Mouse (Mus musculus) intestine, postnatal 0 days (tissue): ENCODE data around the gene Cnn2. TPM values are rescaled to one million over a fixed set of nuclear protein-coding genes. Genes with fewer than 3 reads are reported as not detected.

Source experiments
- ATAC-seq: fragments of 200-750 bp; cut with Nextera tagmentation; 2 replicates; pipeline ENCODE4 v1.8.0; 2017; ENCODE audit warnings: mild to moderate bottlenecking, moderate TSS enrichment, moderate library complexity
- H3K27ac ChIP-seq: fragments of 300-500 bp; sonication (generic); 2 replicates; pipeline ENCODE4 v1.5.1; 2014; ENCODE audit warnings: mild to moderate bottlenecking, low read depth, low read length, moderate library complexity
- H3K27me3 ChIP-seq: fragments of 300-500 bp; sonication (generic); replicated peaks from 2 replicates; pipeline ENCODE4 v1.6.1; 2014; ENCODE audit warnings: low read length, mixed read lengths; ENCODE audit not compliant: control insufficient read depth, insufficient read depth
- H3K36me3 ChIP-seq: fragments of 300-500 bp; sonication (generic); 2 replicates; pipeline ENCODE4 v1.6.1; 2014; ENCODE audit warnings: mild to moderate bottlenecking, moderate library complexity; ENCODE audit not compliant: control insufficient read depth, insufficient read depth
- H3K4me1 ChIP-seq: fragments of 300-500 bp; sonication (generic); replicated peaks from 2 replicates; pipeline ENCODE4 v1.6.1; 2014; ENCODE audit warnings: antibody characterized with exemption, low read length, mixed read lengths; ENCODE audit not compliant: control insufficient read depth, insufficient read depth
- H3K4me2 ChIP-seq: fragments of 300-500 bp; sonication (generic); replicated peaks from 2 replicates; pipeline ENCODE4 v1.6.1; 2014; ENCODE audit warnings: low read depth, mild to moderate bottlenecking, moderate library complexity
- H3K4me3 ChIP-seq: fragments of 300-500 bp; sonication (generic); 2 replicates; pipeline ENCODE4 v1.5.1; 2014; ENCODE audit warnings: low read depth, low read length
- H3K9ac ChIP-seq: fragments of 300-500 bp; sonication (generic); 2 replicates; pipeline ENCODE4 v1.6.1; 2014; ENCODE audit warnings: mild to moderate bottlenecking, low read depth, low read length
- H3K9me3 ChIP-seq: fragments of 300-500 bp; sonication (generic); 2 replicates; pipeline ENCODE4 v1.6.1; 2016; ENCODE audit warnings: mixed run types; ENCODE audit not compliant: control insufficient read depth
- CTCF ChIP-seq: sonication (generic); IDR thresholded peaks from 2 replicates; pipeline ENCODE4 v1.5.1; 2016; ENCODE audit warnings: low read depth, mild to moderate bottlenecking, control low read depth, antibody characterized with exemption, moderate library complexity
- WGBS: fragments of 180-500 bp; shearing (Covaris S2); extraction: QIAGEN DNeasy Blood & Tissue Kit; methylation state at CpG from one replicate; pipeline ENCODE4 v1.1.7; 2014; 5-methylcytosine and 5-hydroxymethylcytosine counted together
- polyA plus RNA-seq: library from polyadenylated mRNA; unstranded; fragments of >200 nt; fragmentation: Nextera tagmentation; extraction: Ambion mirVana; gene quantifications from 2 replicates; pipeline ENCODE4 v1.2.1, GENCODE M21; 2015

Gene Cnn2
- polyA plus RNA-seq, 1 experiment from 2014 or later, result 109 TPM

- no peak for TF ChIP-seq CTCF
- Histone ChIP-seq H3K4me2 (peak overlapping the region; percentile 88), H3K4me1 (no peaks in the 10 kb centered on the region), H3K4me3 (peak overlapping the region; percentile 67), H3K9ac (peak overlapping the region; percentile 77; the same call in 1 of the 2 replicates), H3K27me3 (no peaks in the 10 kb centered on the region), H3K36me3 (peaks cover 28% of the 10 kb centered on the region), H3K27ac (no peak overlapping the region; the same call in 1 of the 2 replicates), H3K9me3 (no peaks in the 10 kb centered on the region)
- ATAC-seq, result no peak
- WGBS, result 45% methylated on average over 15 of the region's 15 CpGs
Observed at GRCm38 (mm10) chr10:79989870-79990269, 1.5 kb downstream of the Cnn2 start.

GRCm38 (mm10) chr10:79991099-79991498, 2.7 kb downstream of the Cnn2 start:
- no peak overlapping the region for H3K4me2 ChIP-seq
- 73% methylated on average over 12 of the region's 12 CpGs for WGBS
- ATAC-seq, result no peak
- H3K9ac ChIP-seq, result no peak overlapping the region
- H3K9me3 ChIP-seq, result no peaks in the 10 kb centered on the region
- H3K27me3 ChIP-seq, result no peaks in the 10 kb centered on the region
- no peak overlapping the region for H3K27ac ChIP-seq
- no peaks in the 10 kb centered on the region for H3K4me1 ChIP-seq
- H3K4me3 ChIP-seq, result peak overlapping the region; percentile 2; the same call in 1 of the 2 replicates
- no peak for TF ChIP-seq CTCF
- peaks cover 28% of the 10 kb centered on the region for H3K36me3 ChIP-seq

- no peak for ATAC-seq
- Histone ChIP-seq H3K27ac (no peak overlapping the region), H3K4me3 (no peak overlapping the region), H3K9ac (no peak overlapping the region), H3K4me2 (no peak overlapping the region), H3K27me3 (no peaks in the 10 kb centered on the region), H3K36me3 (peaks cover 28% of the 10 kb centered on the region), H3K4me1 (no peaks in the 10 kb centered on the region), H3K9me3 (no peaks in the 10 kb centered on the region)
- peak; percentile 58 for TF ChIP-seq CTCF
- 91% methylated on average over 6 of the region's 6 CpGs for WGBS
Observed at GRCm38 (mm10) chr10:79991548-79991947, 3.2 kb downstream of the Cnn2 start.

DNA sequence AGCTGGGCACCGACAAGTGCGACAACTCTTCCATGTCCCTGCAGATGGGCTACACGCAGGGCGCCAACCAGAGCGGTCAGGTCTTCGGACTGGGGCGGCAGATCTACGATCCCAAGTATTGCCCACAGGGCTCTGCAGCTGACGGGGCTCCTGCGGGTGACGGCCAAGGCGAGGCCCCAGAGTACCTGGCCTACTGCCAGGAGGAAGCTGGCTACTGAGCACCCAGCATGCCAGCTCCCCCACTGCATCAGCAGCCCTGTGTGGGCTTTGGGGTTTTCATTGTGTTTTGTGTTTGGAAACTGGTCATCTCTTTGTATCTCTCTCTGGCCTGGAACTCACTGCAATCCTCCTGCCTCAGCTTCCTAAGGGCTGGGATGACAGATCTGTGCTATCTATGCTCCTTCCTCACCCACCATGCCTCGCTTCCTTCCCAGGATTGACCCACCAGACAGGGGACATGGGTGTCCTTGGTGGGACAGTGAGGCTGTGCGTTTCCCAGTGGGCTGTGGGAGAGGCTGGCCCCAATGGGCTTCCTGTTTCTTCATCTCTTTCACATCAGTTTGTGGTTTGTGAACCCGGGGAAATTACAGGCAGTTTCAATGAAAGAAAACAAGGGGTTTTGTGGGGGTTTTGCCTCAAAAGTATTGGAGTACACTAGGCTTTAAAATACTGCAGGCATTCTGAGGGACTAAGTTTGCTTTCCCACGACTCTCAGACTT, 6.2 kb downstream of the Cnn2 start:
- Histone ChIP-seq H3K27me3 (no peaks in the 10 kb centered on the region), H3K36me3 (peaks cover 28% of the 10 kb centered on the region), H3K9ac (no peak overlapping the region), H3K27ac (no peak overlapping the region), H3K4me1 (no peaks in the 10 kb centered on the region), H3K4me2 (no peak overlapping the region), H3K9me3 (no peaks in the 10 kb centered on the region), H3K4me3 (no peak overlapping the region)
- TF ChIP-seq CTCF, result no peak
- ATAC-seq, result no peak
- 65% methylated on average over 16 of the region's 16 CpGs for WGBS

DNA sequence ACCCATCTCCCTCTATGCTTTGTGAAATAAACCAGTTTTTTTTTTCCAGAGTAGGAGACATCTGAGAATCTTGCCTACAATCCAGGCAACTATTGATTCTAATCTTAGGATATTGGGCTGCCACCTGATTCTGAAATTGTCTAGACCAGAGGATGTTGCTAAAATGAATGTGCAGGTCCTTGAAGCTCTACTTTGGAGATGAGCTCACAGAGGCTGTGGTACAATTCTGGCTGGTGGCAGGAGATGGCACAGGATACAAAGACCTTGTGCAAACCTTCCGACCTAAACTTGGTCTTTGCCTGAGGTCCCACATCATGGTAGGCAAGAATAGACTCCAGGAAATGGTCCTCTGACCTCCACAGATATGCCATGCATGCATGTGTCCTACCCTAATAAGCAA, 7.3 kb downstream of the Cnn2 start:
- Histone ChIP-seq H3K4me3 (no peak overlapping the region), H3K36me3 (peaks cover 28% of the 10 kb centered on the region), H3K27ac (no peak overlapping the region), H3K9me3 (no peaks in the 10 kb centered on the region), H3K27me3 (no peaks in the 10 kb centered on the region), H3K4me2 (no peak overlapping the region), H3K9ac (no peak overlapping the region), H3K4me1 (no peaks in the 10 kb centered on the region)
- 67% methylated on average over 1 of the region's 1 CpGs for WGBS
- no peak for TF ChIP-seq CTCF
- ATAC-seq, result no peak

GRCm38 (mm10) chr10:79996272-79997033, 8.1 kb downstream of the Cnn2 start, which contains the start of gene Abca7:
Abca7 (plus strand) TSS chr10:79996494.
- Histone ChIP-seq H3K4me1 (no peaks in the 10 kb centered on the region), H3K9me3 (no peaks in the 10 kb centered on the region), H3K27ac (peak within 1 kb of the TSS; percentile 23), H3K4me2 (peak within 1 kb of the TSS; percentile 94), H3K9ac (peak within 1 kb of the TSS; percentile 57), H3K27me3 (no peaks in the 10 kb centered on the region), H3K4me3 (peak within 1 kb of the TSS; percentile 55), H3K36me3 (peaks cover 33% of the 10 kb centered on the region)
- TF ChIP-seq CTCF, result peak; percentile 33; the same call in 1 of the 2 replicates
- under 1% methylated on average over 34 of the region's 34 CpGs for WGBS
- ATAC-seq, result peak; percentile 85
